Mouse (Mus musculus) frontal cortex, postnatal 10 days (tissue): Measurements from ENCODE around the gene A930018P22Rik.

ENCODE experiments used
- DNase-seq, 2 experiments: peaks; one replicate each; pipeline ENCODE4 v3.0.0; 2022; ENCODE audit warnings: low spot score in 2 of 2, mixed read lengths in 1 of 2

Gene A930018P22Rik

GRCm38 (mm10) chr2:104119097-104119496 lies 3.5 kb upstream of the A930018P22Rik start:
- DNase-seq, result no peak

DNA sequence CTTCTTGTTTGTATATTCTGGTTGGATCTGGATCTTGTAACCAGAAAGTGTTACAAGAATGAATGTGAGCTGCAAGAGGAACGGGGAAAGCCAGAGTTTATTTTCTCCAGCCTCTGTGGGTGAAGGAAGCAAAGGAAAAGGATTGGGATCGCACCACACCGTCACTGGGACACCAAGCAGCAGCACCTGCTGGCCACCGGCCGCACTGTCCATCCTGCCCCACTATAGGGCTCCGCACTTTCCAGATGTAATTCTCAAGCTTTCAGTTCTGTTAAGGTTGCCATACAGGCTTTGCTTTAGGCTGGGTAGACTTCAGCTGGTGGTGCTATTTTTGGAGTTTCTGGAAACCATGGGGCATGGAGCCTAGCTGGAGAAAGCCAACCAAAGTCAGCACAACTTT lies 2.3 kb upstream of the A930018P22Rik start:
- DNase-seq, result no peak

GRCm38 (mm10) chr2:104121681-104122504 lies 676 bp upstream of the A930018P22Rik start:
- DNase-seq, result no peak

DNA sequence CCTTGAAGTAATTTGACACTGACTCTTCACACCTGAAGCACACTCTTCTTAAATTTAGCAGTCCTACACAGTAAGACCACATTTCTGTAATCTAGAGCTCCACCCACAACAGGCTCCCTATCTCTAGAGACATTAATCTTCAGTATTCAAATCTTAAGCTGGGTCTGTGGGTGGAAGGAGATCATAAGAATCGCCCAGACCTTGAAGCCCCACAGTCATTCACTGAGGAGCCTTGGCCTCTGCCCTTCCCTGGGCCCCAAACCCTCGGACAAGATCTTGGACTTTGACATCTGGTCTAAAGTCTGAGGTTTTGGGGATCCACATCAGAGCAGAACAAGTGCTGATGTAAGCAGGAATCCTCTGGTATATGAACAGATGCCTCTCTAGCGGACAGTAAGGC lies 971 bp downstream of the A930018P22Rik start:
- DNase-seq, result no peak

- DNase-seq, result no peak
Measured at GRCm38 (mm10) chr2:104124071-104124470, 1.5 kb downstream of the A930018P22Rik start.

GRCm38 (mm10) chr2:104128803-104129531 lies 6.4 kb downstream of the A930018P22Rik start:
- no peak for DNase-seq

DNA sequence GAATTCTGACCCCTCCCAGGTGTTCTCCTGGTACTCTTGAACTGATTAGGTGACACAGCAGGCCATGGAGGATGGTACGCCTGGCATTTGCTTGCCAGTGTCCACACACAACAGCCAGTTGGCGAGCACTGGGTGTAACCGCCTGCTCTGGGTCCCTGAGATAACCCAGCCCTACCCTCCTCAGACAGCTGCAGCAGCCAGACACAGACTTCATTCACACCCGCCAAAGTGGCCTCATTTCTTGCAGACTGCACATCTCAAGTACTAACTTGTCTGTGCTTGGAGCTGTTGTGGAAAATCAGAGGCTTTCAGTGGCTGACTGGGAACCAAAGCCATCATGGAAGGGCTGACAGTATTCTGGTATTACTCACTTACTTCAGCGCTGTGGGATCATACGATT lies 7.6 kb downstream of the A930018P22Rik start:
- DNase-seq, result no peak

- DNase-seq, result no peak
Measured at GRCm38 (mm10) chr2:104130969-104131368, 8.4 kb downstream of the A930018P22Rik start.

- DNase-seq, result no peak
Measured at GRCm38 (mm10) chr2:104132266-104132859, 9.8 kb downstream of the A930018P22Rik start.

GRCm38 (mm10) chr2:104133042-104133810 lies 10.7 kb downstream of the A930018P22Rik start:
- no peak for DNase-seq

DNA sequence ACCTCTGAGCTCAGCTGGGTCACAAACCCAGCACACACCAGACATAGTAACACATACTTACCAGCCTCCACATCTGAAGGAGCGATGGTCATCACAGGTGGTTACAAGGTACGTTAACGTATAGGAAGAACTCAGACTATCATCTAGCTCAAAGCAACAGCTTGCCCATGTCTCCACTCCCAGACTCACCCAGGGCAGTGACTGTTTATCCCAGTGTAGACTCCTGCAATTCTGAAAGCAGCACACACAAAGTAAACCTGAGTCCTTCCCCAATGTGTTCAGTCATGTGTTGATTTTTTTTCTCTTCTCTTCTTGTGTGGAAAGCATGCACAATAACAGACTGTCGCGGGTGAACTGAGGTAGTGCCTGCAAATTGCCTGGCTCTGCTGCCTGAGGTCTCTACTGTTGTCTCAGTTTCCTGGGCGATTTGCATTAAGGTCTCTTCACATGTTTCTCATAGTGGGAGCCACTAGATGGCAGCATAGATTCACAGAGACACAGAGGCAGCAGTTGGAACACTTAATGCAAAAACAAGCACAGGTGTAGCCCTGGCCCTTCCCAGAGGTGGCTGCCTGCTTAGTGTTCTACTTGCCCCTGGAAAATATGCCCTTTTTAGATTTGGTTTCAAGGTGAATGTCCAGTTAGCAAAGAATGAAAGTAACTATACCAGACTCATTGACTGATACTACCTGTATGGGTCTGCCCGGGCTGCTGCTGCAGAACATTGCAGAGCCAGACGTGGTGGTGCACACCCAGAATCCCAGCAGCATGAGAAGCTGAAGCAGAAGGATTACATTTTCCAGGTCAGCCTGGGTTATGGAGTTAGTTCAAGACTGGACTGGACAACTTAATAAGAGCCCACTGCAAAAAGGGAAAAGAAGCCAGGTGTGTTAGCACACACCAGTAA lies 11.8 kb downstream of the A930018P22Rik start:
- peak; percentile 49 to 54 for DNase-seq

DNA sequence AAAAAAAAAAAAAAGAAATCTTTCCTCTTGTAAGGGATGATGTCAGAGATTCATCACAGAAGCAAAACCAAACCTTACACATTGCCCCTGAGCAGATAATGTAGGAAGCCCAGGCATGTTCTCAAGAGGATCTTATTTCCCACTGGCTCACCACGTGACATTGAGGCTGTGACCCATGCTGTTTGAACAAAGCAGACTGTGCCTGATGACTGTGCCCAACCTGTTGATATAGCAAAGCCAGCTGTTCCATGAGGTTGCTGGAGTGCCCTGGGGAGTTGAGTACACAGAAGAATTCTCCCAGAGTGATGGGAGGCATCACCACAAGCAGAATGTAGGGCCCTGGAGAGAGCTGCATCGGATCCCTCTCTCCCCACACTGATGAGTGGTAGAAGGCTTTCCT lies 13.4 kb downstream of the A930018P22Rik start:
- no peak for DNase-seq

GRCm38 (mm10) chr2:104142140-104142539 lies 19.6 kb downstream of the A930018P22Rik start:
- DNase-seq, result no peak

- no peak for DNase-seq
Measured at GRCm38 (mm10) chr2:104144004-104144403, 21.4 kb downstream of the A930018P22Rik start.

DNA sequence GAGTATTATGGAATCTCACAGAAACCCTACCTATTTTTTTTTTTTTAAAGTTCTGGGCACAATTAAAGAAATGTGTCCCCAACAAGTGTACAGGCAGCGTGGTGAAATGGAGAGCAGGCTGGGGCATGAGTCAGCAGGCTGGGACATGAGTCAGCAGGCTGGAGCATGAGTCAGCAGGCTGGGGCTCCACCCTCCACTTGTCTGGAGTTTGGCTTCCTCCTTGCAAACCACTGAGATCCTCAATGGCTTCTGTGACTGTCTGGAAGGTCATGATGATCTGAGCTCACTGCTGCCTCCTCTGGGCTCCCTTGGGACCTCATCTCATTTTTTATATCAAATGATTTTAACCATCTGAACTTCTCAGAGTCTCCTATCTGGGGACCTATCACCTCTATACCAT lies 23.4 kb downstream of the A930018P22Rik start:
- DNase-seq, result no peak

- no peak for DNase-seq
Measured at GRCm38 (mm10) chr2:104147910-104148561, 25.5 kb downstream of the A930018P22Rik start.

DNA sequence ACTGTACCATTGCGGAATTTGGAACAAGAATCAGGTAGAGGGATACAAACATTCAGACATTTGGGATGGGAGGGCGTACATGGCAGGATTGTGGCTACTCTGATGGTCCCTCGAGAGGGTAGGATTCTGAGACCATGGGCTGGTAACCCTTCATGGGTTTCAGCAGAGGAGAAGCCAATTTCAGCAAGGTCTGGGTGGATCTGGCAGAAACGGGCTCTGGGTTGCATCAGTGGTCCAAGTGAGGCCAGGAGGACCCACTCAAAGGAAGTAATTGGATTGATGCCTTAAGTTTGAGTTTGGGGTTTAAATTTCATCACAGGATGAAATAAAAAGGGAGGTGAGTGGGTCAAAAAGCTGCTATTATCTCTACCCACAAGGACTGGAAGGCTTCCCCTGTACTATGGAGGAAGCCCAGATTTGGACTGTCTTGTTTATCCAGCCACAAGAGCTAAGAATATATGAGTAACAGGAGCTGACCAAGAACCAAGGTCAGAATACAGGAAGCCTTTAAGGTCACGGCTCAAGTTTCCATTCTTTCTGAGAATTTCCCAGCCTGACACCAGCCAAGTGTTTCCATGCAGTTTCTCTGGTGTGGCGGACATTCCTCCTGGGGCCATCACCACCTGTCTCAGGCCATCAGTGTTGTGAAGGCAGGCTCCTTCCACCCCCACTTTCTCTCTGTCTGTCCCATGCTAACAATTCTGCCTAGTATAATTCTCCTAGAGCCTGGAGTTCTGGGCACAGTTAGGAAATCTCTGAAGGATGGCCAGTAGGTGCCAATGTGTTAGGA lies 28.2 kb downstream of the A930018P22Rik start:
- no peak for DNase-seq

GRCm38 (mm10) chr2:104153345-104153744 lies 30.8 kb downstream of the A930018P22Rik start:
- no peak for DNase-seq

DNA sequence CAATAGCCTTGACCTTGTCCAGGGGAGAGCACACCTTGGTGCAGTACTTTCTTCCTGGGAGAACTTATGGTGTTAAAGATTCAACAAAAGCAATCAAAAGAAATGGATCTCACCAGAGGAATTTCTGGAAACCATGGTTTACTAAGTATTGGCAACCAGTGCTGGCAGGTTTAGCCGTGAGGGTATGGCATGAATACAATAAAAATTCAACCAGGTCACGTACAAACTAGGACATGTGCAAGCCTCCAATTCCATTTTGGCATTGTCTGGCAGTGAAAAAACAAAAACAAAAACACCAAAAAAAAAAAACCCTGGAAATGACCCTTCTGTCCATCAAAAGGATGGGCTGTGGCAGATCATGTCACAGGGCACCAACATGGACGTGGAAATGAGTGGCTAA lies 31.3 kb downstream of the A930018P22Rik start:
- DNase-seq, result no peak
